Mouse (Mus musculus) liver, embryonic 15.5 days (tissue): ENCODE measurements at regions not wholly inside any gene's neighbourhood (a gene's known extent, or its start where the extent isn't known, plus 50 kb on each side); places are given as distances from the start of the nearest gene placed in this dataset.

Experiments used
- ATAC-seq: fragments of 200-750 bp; cut with Nextera tagmentation; 2 replicates; pipeline ENCODE4 v1.8.0; 2017; ENCODE audit warnings: moderate number of reproducible peaks, mild to moderate bottlenecking, moderate library complexity; ENCODE audit not compliant: insufficient read depth
- H3K27ac ChIP-seq: fragments of 300-500 bp; sonication (generic); replicated peaks from 2 replicates; pipeline ENCODE4 v1.5.1; 2015; ENCODE audit warnings: mild to moderate bottlenecking, inconsistent platforms
- H3K27me3 ChIP-seq: fragments of 300-500 bp; sonication (generic); 2 replicates; pipeline ENCODE4 v1.6.1; 2015; ENCODE audit warnings: mild to moderate bottlenecking, inconsistent platforms
- H3K36me3 ChIP-seq: fragments of 300-500 bp; sonication (generic); replicated peaks from 2 replicates; pipeline ENCODE4 v1.6.1; 2015; ENCODE audit warnings: moderate library complexity, mild to moderate bottlenecking, inconsistent platforms
- H3K4me1 ChIP-seq: fragments of 300-500 bp; sonication (generic); replicated peaks from 2 replicates; pipeline ENCODE4 v1.6.1; 2015; ENCODE audit warnings: inconsistent platforms
- H3K4me2 ChIP-seq: fragments of 300-500 bp; sonication (generic); 2 replicates; pipeline ENCODE4 v1.6.1; 2015; ENCODE audit warnings: moderate library complexity, mild to moderate bottlenecking, inconsistent platforms
- H3K4me3 ChIP-seq: fragments of 300-500 bp; sonication (generic); replicated peaks from 2 replicates; pipeline ENCODE4 v1.5.1; 2015; ENCODE audit warnings: mild to moderate bottlenecking, inconsistent platforms
- H3K9ac ChIP-seq: fragments of 300-500 bp; sonication (generic); 2 replicates; pipeline ENCODE4 v1.6.1; 2015; ENCODE audit warnings: moderate library complexity, mild to moderate bottlenecking, inconsistent platforms
- H3K9me3 ChIP-seq: fragments of 300-500 bp; sonication (generic); replicated peaks from 2 replicates; pipeline ENCODE4 v1.6.1; 2016; ENCODE audit warnings: inconsistent platforms
- WGBS: fragments of 180-500 bp; shearing (Covaris S2); methylation state at CpG from one replicate; pipeline ENCODE4 v1.1.7; 2015; ENCODE audit warnings: mixed read lengths; ENCODE audit not compliant: insufficient replicate concordance; 5-methylcytosine and 5-hydroxymethylcytosine counted together

- 44% methylated on average over 7 of the region's 7 CpGs for WGBS
- H3K9ac ChIP-seq = no peak overlapping the region
- no peak overlapping the region for H3K4me3 ChIP-seq
- no peaks in the 10 kb centered on the region for H3K9me3 ChIP-seq
- H3K27me3 ChIP-seq = no peaks in the 10 kb centered on the region
- H3K36me3 ChIP-seq = no peaks in the 10 kb centered on the region
- H3K27ac ChIP-seq = no peak overlapping the region
- H3K4me1 ChIP-seq = peaks cover 5% of the 10 kb centered on the region; the same call in 1 of the 2 replicates
- H3K4me2 ChIP-seq = no peak overlapping the region
- ATAC-seq = no peak
These were observed 243.2 kb upstream of the Foxq1 start for GRCm38 (mm10) chr13:31312772-31313171.

- Histone ChIP-seq H3K27ac (no peak overlapping the region), H3K4me3 (no peak overlapping the region), H3K9me3 (no peaks in the 10 kb centered on the region), H3K9ac (no peak overlapping the region), H3K27me3 (no peaks in the 10 kb centered on the region), H3K36me3 (no peaks in the 10 kb centered on the region), H3K4me2 (no peak overlapping the region), H3K4me1 (0 out of 2 replicates have a peak, but pooled peaks cover 2% of the 10 kb centered on the region)
- WGBS = 22% methylated on average over 5 of the region's 5 CpGs
- no peak for ATAC-seq
These were observed 242.1 kb upstream of the Foxq1 start for GRCm38 (mm10) chr13:31313821-31314220.

GRCm38 (mm10) chr13:31317066-31317465, 238.9 kb upstream of the Foxq1 start:
- Histone ChIP-seq H3K9me3 (no peaks in the 10 kb centered on the region), H3K36me3 (no peaks in the 10 kb centered on the region), H3K27ac (no peak overlapping the region), H3K9ac (no peak overlapping the region), H3K27me3 (no peaks in the 10 kb centered on the region), H3K4me1 (no peaks in the 10 kb centered on the region), H3K4me3 (no peak overlapping the region), H3K4me2 (no peak overlapping the region)
- no peak for ATAC-seq
- WGBS = 56% methylated on average over 8 of the region's 8 CpGs

- Histone ChIP-seq H3K4me2 (no peak overlapping the region), H3K27me3 (no peaks in the 10 kb centered on the region), H3K27ac (no peak overlapping the region), H3K9me3 (no peaks in the 10 kb centered on the region), H3K4me3 (no peak overlapping the region), H3K4me1 (no peaks in the 10 kb centered on the region), H3K9ac (no peak overlapping the region), H3K36me3 (no peaks in the 10 kb centered on the region)
- 64% methylated on average over 2 of the region's 2 CpGs for WGBS
- ATAC-seq = no peak
These were observed 237.9 kb upstream of the Foxq1 start for GRCm38 (mm10) chr13:31318008-31318407.

GRCm38 (mm10) chr13:31321411-31321810, 234.5 kb upstream of the Foxq1 start:
- no peak overlapping the region for H3K27ac ChIP-seq
- 36% methylated on average over 2 of the region's 2 CpGs for WGBS
- no peak for ATAC-seq
- H3K9ac ChIP-seq = no peak overlapping the region
- H3K4me1 ChIP-seq = no peaks in the 10 kb centered on the region
- no peaks in the 10 kb centered on the region for H3K27me3 ChIP-seq
- H3K36me3 ChIP-seq = no peaks in the 10 kb centered on the region
- no peak overlapping the region for H3K4me3 ChIP-seq
- no peak overlapping the region for H3K4me2 ChIP-seq
- H3K9me3 ChIP-seq = no peaks in the 10 kb centered on the region

GRCm38 (mm10) chr13:31326269-31326851, 229.6 kb upstream of the Foxq1 start:
- no peak overlapping the region for H3K27ac ChIP-seq
- no peaks in the 10 kb centered on the region for H3K27me3 ChIP-seq
- H3K4me3 ChIP-seq = no peak overlapping the region
- 45% methylated on average over 12 of the region's 12 CpGs for WGBS
- no peaks in the 10 kb centered on the region for H3K4me1 ChIP-seq
- no peak for ATAC-seq
- H3K9me3 ChIP-seq = no peaks in the 10 kb centered on the region
- no peaks in the 10 kb centered on the region for H3K36me3 ChIP-seq
- no peak overlapping the region for H3K9ac ChIP-seq
- H3K4me2 ChIP-seq = no peak overlapping the region

- Histone ChIP-seq H3K4me3 (no peak overlapping the region), H3K4me2 (no peak overlapping the region), H3K4me1 (no peaks in the 10 kb centered on the region), H3K9ac (no peak overlapping the region), H3K36me3 (no peaks in the 10 kb centered on the region), H3K9me3 (no peaks in the 10 kb centered on the region), H3K27me3 (no peaks in the 10 kb centered on the region), H3K27ac (no peak overlapping the region)
- 62% methylated on average over 7 of the region's 7 CpGs for WGBS
- ATAC-seq = no peak
These were observed 228.4 kb upstream of the Foxq1 start for GRCm38 (mm10) chr13:31327511-31327951.

GRCm38 (mm10) chr13:31328756-31329155, 227.2 kb upstream of the Foxq1 start:
- ATAC-seq = no peak
- H3K4me1 ChIP-seq = no peaks in the 10 kb centered on the region
- H3K9ac ChIP-seq = no peak overlapping the region
- H3K36me3 ChIP-seq = no peaks in the 10 kb centered on the region
- no peak overlapping the region for H3K27ac ChIP-seq
- no peaks in the 10 kb centered on the region for H3K27me3 ChIP-seq
- H3K9me3 ChIP-seq = no peaks in the 10 kb centered on the region
- no peak overlapping the region for H3K4me2 ChIP-seq
- WGBS = 60% methylated on average over 8 of the region's 8 CpGs
- H3K4me3 ChIP-seq = no peak overlapping the region

GRCm38 (mm10) chr13:31330731-31331130, 225.2 kb upstream of the Foxq1 start:
- Histone ChIP-seq H3K4me2 (no peak overlapping the region), H3K27me3 (no peaks in the 10 kb centered on the region), H3K4me3 (no peak overlapping the region), H3K9ac (no peak overlapping the region), H3K4me1 (no peaks in the 10 kb centered on the region), H3K9me3 (no peaks in the 10 kb centered on the region), H3K27ac (no peak overlapping the region), H3K36me3 (no peaks in the 10 kb centered on the region)
- no peak for ATAC-seq
- WGBS = 70% methylated on average over 5 of the region's 5 CpGs

- Histone ChIP-seq H3K36me3 (no peaks in the 10 kb centered on the region), H3K9me3 (no peaks in the 10 kb centered on the region), H3K27ac (no peak overlapping the region), H3K4me3 (no peak overlapping the region), H3K4me2 (no peak overlapping the region), H3K4me1 (no peaks in the 10 kb centered on the region), H3K9ac (no peak overlapping the region), H3K27me3 (no peaks in the 10 kb centered on the region)
- WGBS = 70% methylated on average over 3 of the region's 3 CpGs
- ATAC-seq = no peak
These were observed 221.0 kb upstream of the Foxq1 start for GRCm38 (mm10) chr13:31334981-31335380.

GRCm38 (mm10) chr13:31337631-31338030, 218.3 kb upstream of the Foxq1 start:
- 34% methylated on average over 6 of the region's 6 CpGs for whole genome bisulfite sequencing
- H3K4me2 ChIP-seq = no peak overlapping the region
- no peak for ATAC-seq
- no peaks in the 10 kb centered on the region for H3K36me3 ChIP-seq
- H3K4me1 ChIP-seq = no peaks in the 10 kb centered on the region
- no peak overlapping the region for H3K9ac ChIP-seq
- H3K27me3 ChIP-seq = no peaks in the 10 kb centered on the region
- H3K4me3 ChIP-seq = no peak overlapping the region
- no peak overlapping the region for H3K27ac ChIP-seq
- no peaks in the 10 kb centered on the region for H3K9me3 ChIP-seq

- H3K4me3 ChIP-seq = no peak overlapping the region
- no peaks in the 10 kb centered on the region for H3K27me3 ChIP-seq
- no peak overlapping the region for H3K27ac ChIP-seq
- WGBS = 65% methylated on average over 7 of the region's 7 CpGs
- H3K36me3 ChIP-seq = no peaks in the 10 kb centered on the region
- ATAC-seq = no peak
- H3K4me2 ChIP-seq = no peak overlapping the region
- H3K9me3 ChIP-seq = no peaks in the 10 kb centered on the region
- no peaks in the 10 kb centered on the region for H3K4me1 ChIP-seq
- no peak overlapping the region for H3K9ac ChIP-seq
These were observed 216.5 kb upstream of the Foxq1 start for GRCm38 (mm10) chr13:31339386-31339785.
